Mouse (Mus musculus) hindbrain, embryonic 16.5 days (tissue): Measurements from ENCODE around the gene Oxct2a. TPM values are rescaled to one million over a fixed set of nuclear protein-coding genes. Genes with fewer than 3 reads are reported as not detected.

Experiments used
- ATAC-seq: fragments of 200-750 bp; cut with Nextera tagmentation; 2 replicates; pipeline ENCODE4 v1.8.0; 2017; ENCODE audit warnings: moderate TSS enrichment, moderate library complexity
- H3K27ac ChIP-seq: fragments of 300-500 bp; sonication (generic); 2 replicates; pipeline ENCODE4 v1.5.1; 2014; ENCODE audit warnings: low read depth, mild to moderate bottlenecking, control low read depth, low read length, moderate library complexity
- H3K27me3 ChIP-seq: fragments of 300-500 bp; sonication (generic); replicated peaks from 2 replicates; pipeline ENCODE4 v1.6.1; 2014; ENCODE audit warnings: low read length; ENCODE audit not compliant: control insufficient read depth, insufficient read depth
- H3K36me3 ChIP-seq: fragments of 300-500 bp; sonication (generic); 2 replicates; pipeline ENCODE4 v1.6.1; 2014; ENCODE audit warnings: mild to moderate bottlenecking, low read length, moderate library complexity, mixed read lengths; ENCODE audit not compliant: control insufficient read depth, insufficient read depth
- H3K4me1 ChIP-seq: fragments of 300-500 bp; sonication (generic); 2 replicates; pipeline ENCODE4 v1.6.1; 2014; ENCODE audit warnings: low read depth, low read length; ENCODE audit not compliant: control insufficient read depth, insufficient read depth
- H3K4me2 ChIP-seq: fragments of 300-500 bp; sonication (generic); 2 replicates; pipeline ENCODE4 v1.6.1; 2014; ENCODE audit warnings: mild to moderate bottlenecking, low read length, control low read depth, moderate library complexity
- H3K4me3 ChIP-seq: fragments of 300-500 bp; sonication (generic); 2 replicates; pipeline ENCODE4 v1.5.1; 2014; ENCODE audit warnings: mild to moderate bottlenecking, low read length, control low read depth, moderate library complexity
- H3K9ac ChIP-seq: fragments of 300-500 bp; sonication (generic); 2 replicates; pipeline ENCODE4 v1.6.1; 2014; ENCODE audit warnings: low read depth, mild to moderate bottlenecking, control low read depth, low read length, moderate library complexity
- H3K9me3 ChIP-seq: fragments of 300-500 bp; sonication (generic); 2 replicates; pipeline ENCODE4 v1.6.1; 2014; ENCODE audit warnings: mild to moderate bottlenecking, low read length, moderate library complexity; ENCODE audit not compliant: control insufficient read depth
- WGBS: fragments of 180-500 bp; shearing (Covaris S2); extraction: QIAGEN DNeasy Blood & Tissue Kit; methylation state at CpG from one replicate; pipeline ENCODE4 v1.1.7; 2014; 5-methylcytosine and 5-hydroxymethylcytosine counted together
- polyA plus RNA-seq: library from polyadenylated mRNA; unstranded; fragments of >200 nt; fragmentation: Nextera tagmentation; extraction: Ambion mirVana; gene quantifications from 2 replicates; pipeline ENCODE4 v1.2.1, GENCODE M21; 2015

Gene Oxct2a
- 0.12 and 0.14 TPM in 2 replicates for polyA plus RNA-seq

GRCm38 (mm10) chr4:123323534-123323933 is at the start of gene Oxct2a:
Gene Oxct2a, minus strand, starts transcription at chr4:123323634.
- H3K4me2 ChIP-seq: peak within 1 kb of the TSS; percentile 52
- H3K27me3 ChIP-seq: peaks cover 5% of the 10 kb centered on the region; the same call in 1 of the 2 replicates
- H3K36me3 ChIP-seq: no peaks in the 10 kb centered on the region
- peak within 1 kb of the TSS; percentile 34 for H3K4me3 ChIP-seq
- peak; percentile 43; the same call in 1 of the 2 replicates for ATAC-seq
- no peaks in the 10 kb centered on the region for H3K9me3 ChIP-seq
- H3K9ac ChIP-seq: peak within 1 kb of the TSS; percentile 9
- no peaks in the 10 kb centered on the region for H3K4me1 ChIP-seq
- H3K27ac ChIP-seq: no peak within 1 kb of the TSS
- 25% methylated on average over 12 of the region's 13 CpGs for WGBS

- no peaks in the 10 kb centered on the region for H3K9me3 ChIP-seq
- H3K36me3 ChIP-seq: peaks cover 71% of the 10 kb centered on the region
- no peak overlapping the region for H3K4me3 ChIP-seq
- ATAC-seq: no peak
- H3K27ac ChIP-seq: no peak overlapping the region
- H3K4me1 ChIP-seq: no peaks in the 10 kb centered on the region
- H3K27me3 ChIP-seq: no peaks in the 10 kb centered on the region
- 98% methylated on average over 4 of the region's 4 CpGs for WGBS
- H3K9ac ChIP-seq: no peak overlapping the region
- H3K4me2 ChIP-seq: no peak overlapping the region
These were observed 40.1 kb upstream of the Oxct2a start for GRCm38 (mm10) chr4:123363555-123363954.

GRCm38 (mm10) chr4:123360771-123361170 is 37.3 kb upstream of the Oxct2a start:
- Histone ChIP-seq H3K9ac (no peak overlapping the region), H3K27ac (no peak overlapping the region), H3K27me3 (no peaks in the 10 kb centered on the region), H3K9me3 (no peaks in the 10 kb centered on the region), H3K4me1 (no peaks in the 10 kb centered on the region), H3K4me3 (no peak overlapping the region), H3K36me3 (peaks cover 63% of the 10 kb centered on the region), H3K4me2 (no peak overlapping the region)
- ATAC-seq: no peak
- WGBS: 97% methylated on average over 12 of the region's 12 CpGs

DNA sequence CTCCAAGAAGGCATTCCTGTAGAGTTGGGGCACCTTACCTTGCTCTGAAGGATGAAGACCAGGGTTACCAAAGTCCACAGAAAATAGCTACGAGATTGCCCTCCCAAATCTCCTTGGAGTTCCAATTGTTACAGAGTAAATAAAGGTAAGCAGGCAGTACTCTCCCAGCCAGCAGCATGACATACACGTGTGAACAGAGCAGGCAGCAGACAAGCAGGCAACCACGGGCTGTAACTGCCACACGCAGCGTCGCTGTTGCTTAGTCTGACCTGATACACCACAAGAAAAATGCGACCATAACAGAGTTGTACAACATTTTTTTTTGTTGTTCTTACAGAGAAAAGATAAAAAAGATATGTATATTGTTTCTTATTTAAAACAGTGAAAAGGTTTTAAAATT is 35.2 kb upstream of the Oxct2a start:
- H3K9ac ChIP-seq: no peak overlapping the region
- no peak overlapping the region for H3K4me2 ChIP-seq
- WGBS: 96% methylated on average over 7 of the region's 7 CpGs
- H3K27me3 ChIP-seq: no peaks in the 10 kb centered on the region
- peaks cover 62% of the 10 kb centered on the region for H3K36me3 ChIP-seq
- no peaks in the 10 kb centered on the region for H3K9me3 ChIP-seq
- H3K4me1 ChIP-seq: no peaks in the 10 kb centered on the region
- no peak overlapping the region for H3K4me3 ChIP-seq
- ATAC-seq: no peak
- no peak overlapping the region for H3K27ac ChIP-seq

GRCm38 (mm10) chr4:123355941-123356340 is 32.5 kb upstream of the Oxct2a start:
- no peak for ATAC-seq
- H3K27ac ChIP-seq: no peak overlapping the region
- 94% methylated on average over 8 of the region's 8 CpGs for WGBS
- H3K27me3 ChIP-seq: no peaks in the 10 kb centered on the region
- H3K4me3 ChIP-seq: no peak overlapping the region
- no peaks in the 10 kb centered on the region for H3K4me1 ChIP-seq
- peaks cover 59% of the 10 kb centered on the region for H3K36me3 ChIP-seq
- no peak overlapping the region for H3K9ac ChIP-seq
- no peak overlapping the region for H3K4me2 ChIP-seq
- no peaks in the 10 kb centered on the region for H3K9me3 ChIP-seq

- no peak for ATAC-seq
- Histone ChIP-seq H3K27me3 (no peaks in the 10 kb centered on the region), H3K27ac (no peak overlapping the region), H3K4me3 (no peak overlapping the region), H3K9ac (no peak overlapping the region), H3K9me3 (no peaks in the 10 kb centered on the region), H3K4me2 (no peak overlapping the region), H3K4me1 (no peaks in the 10 kb centered on the region), H3K36me3 (peaks cover 58% of the 10 kb centered on the region)
- 92% methylated on average over 10 of the region's 10 CpGs for WGBS
These were observed 29.9 kb upstream of the Oxct2a start for GRCm38 (mm10) chr4:123353271-123353877.

DNA sequence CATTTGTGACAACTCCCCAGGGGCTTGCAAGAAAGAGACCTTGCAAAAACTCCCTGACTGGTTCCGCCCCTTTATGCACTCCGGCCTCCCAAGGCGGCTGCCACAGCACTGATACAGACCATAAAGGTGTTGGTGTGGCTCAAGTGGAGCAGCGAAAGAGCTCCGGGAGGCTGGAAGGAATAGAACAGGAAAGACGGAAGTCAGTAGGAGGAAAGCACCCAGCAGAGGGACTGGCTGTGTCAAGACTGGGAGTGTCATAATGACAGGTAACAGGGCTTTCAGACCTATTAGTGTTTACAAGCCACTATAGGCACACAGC is 20.0 kb upstream of the Oxct2a start:
- peak; percentile 18 for ATAC-seq
- peaks cover 30% of the 10 kb centered on the region for H3K27me3 ChIP-seq
- 16% methylated on average over 6 of the region's 6 CpGs for WGBS
- no peaks in the 10 kb centered on the region for H3K9me3 ChIP-seq
- H3K4me3 ChIP-seq: peak overlapping the region; percentile 54
- H3K36me3 ChIP-seq: peaks cover 9% of the 10 kb centered on the region
- H3K4me1 ChIP-seq: peaks cover 13% of the 10 kb centered on the region
- H3K27ac ChIP-seq: no peak overlapping the region
- H3K9ac ChIP-seq: no peak overlapping the region; the same call in 1 of the 2 replicates
- H3K4me2 ChIP-seq: peak overlapping the region; percentile 87

GRCm38 (mm10) chr4:123342642-123343470 is 19.4 kb upstream of the Oxct2a start, which contains the start of gene Bmp8a:
Gene Bmp8a, minus strand, starts transcription at chr4:123343252.
- H3K4me3 ChIP-seq: peak within 1 kb of the TSS; percentile 54
- no peaks in the 10 kb centered on the region for H3K9me3 ChIP-seq
- peak within 1 kb of the TSS; percentile 87 for H3K4me2 ChIP-seq
- ATAC-seq: peak; percentile 86
- peaks cover 30% of the 10 kb centered on the region for H3K27me3 ChIP-seq
- H3K9ac ChIP-seq: peak within 1 kb of the TSS; percentile 55
- peaks cover 13% of the 10 kb centered on the region for H3K4me1 ChIP-seq
- WGBS: 1% methylated on average over 65 of the region's 65 CpGs
- H3K27ac ChIP-seq: no peak within 1 kb of the TSS
- peaks cover 3% of the 10 kb centered on the region; the same call in 1 of the 2 replicates for H3K36me3 ChIP-seq

DNA sequence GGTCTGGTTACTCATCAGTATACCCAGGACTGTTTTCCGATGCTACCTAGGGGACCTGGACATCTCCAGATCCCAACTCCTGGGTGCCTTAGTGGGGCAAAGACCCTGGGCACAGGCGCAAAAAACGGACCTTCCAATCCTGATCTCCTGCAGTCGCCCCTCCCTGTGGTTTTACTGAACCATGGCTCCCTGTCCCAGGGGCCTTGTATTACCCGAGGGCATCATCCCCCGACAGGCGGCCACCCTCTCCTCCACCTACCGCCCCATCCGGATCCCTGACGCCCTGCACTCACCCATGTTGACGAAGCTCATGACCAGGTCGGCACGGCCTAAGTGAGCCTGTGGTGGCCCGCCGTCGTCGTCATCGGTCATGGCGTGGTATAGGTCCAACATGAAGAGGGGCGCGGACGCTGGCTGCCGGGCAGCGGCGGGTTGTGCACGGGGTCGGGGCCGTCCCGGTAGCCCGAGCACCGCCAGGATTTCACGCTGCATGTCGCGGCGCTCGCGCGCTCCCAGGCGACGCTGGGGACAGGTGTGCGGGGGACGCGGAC is 18.7 kb upstream of the Oxct2a start:
- peak; percentile 37 for ATAC-seq
- Histone ChIP-seq H3K4me2 (peak overlapping the region; percentile 87), H3K36me3 (0 out of 2 replicates have a peak, but pooled peaks cover 3% of the 10 kb centered on the region), H3K27me3 (peaks cover 30% of the 10 kb centered on the region), H3K4me1 (peaks cover 13% of the 10 kb centered on the region), H3K9me3 (no peaks in the 10 kb centered on the region), H3K4me3 (peak overlapping the region; percentile 54), H3K9ac (peak overlapping the region; percentile 55; the same call in 1 of the 2 replicates), H3K27ac (no peak overlapping the region)
- 4% methylated on average over 32 of the region's 43 CpGs for WGBS
